Mouse (Mus musculus) liver, postnatal 0 days (tissue): ENCODE results near the gene Fam163a. TPM values are rescaled to one million over a fixed set of nuclear protein-coding genes. Genes with fewer than 3 reads are reported as not detected.

Experiments
- ATAC-seq: fragments of 200-750 bp; cut with Nextera tagmentation; 2 replicates; pipeline ENCODE4 v1.8.0; 2017; ENCODE audit warnings: mild to moderate bottlenecking, moderate library complexity
- DNase-seq: peaks from one replicate; pipeline ENCODE4 v3.0.0-alpha.2; 2016
- H3K27ac ChIP-seq: fragments of 300-500 bp; sonication (generic); 2 replicates; pipeline ENCODE4 v1.5.1; 2014; ENCODE audit warnings: antibody characterized with exemption, moderate library complexity, mild to moderate bottlenecking, low read depth
- H3K27me3 ChIP-seq: fragments of 300-500 bp; sonication (generic); 2 replicates; pipeline ENCODE4 v1.6.1; 2014; ENCODE audit warnings: low read length, control low read depth, mixed read lengths; ENCODE audit not compliant: insufficient read depth
- H3K36me3 ChIP-seq: fragments of 300-500 bp; sonication (generic); replicated peaks from 2 replicates; pipeline ENCODE4 v1.6.1; 2014; ENCODE audit warnings: mild to moderate bottlenecking, control low read depth, low read length, moderate library complexity, mixed read lengths; ENCODE audit not compliant: insufficient read depth
- H3K4me1 ChIP-seq: fragments of 300-500 bp; sonication (generic); 2 replicates; pipeline ENCODE4 v1.6.1; 2014; ENCODE audit warnings: antibody characterized with exemption, mild to moderate bottlenecking, control low read depth; ENCODE audit not compliant: insufficient read depth
- H3K4me2 ChIP-seq: fragments of 300-500 bp; sonication (generic); 2 replicates; pipeline ENCODE4 v1.6.1; 2014; ENCODE audit warnings: low read depth, mild to moderate bottlenecking, low read length, moderate library complexity, mixed read lengths
- H3K4me3 ChIP-seq: fragments of 300-500 bp; sonication (generic); 2 replicates; pipeline ENCODE4 v1.5.1; 2014; ENCODE audit warnings: low read depth, low read length
- H3K9ac ChIP-seq: fragments of 300-500 bp; sonication (generic); replicated peaks from 2 replicates; pipeline ENCODE4 v1.6.1; 2014; ENCODE audit warnings: mild to moderate bottlenecking, moderate library complexity
- H3K9me3 ChIP-seq: fragments of 300-500 bp; sonication (generic); 2 replicates; pipeline ENCODE4 v1.6.1; 2016; ENCODE audit warnings: mild to moderate bottlenecking, control low read depth, low read length, mixed read lengths
- CTCF ChIP-seq: sonication (generic); IDR thresholded peaks from 2 replicates; pipeline ENCODE4 v1.5.1; 2016; ENCODE audit warnings: antibody characterized with exemption, low read depth
- EP300 ChIP-seq: IDR thresholded peaks from 2 replicates; pipeline ENCODE4 v1.6.1; 2016; ENCODE audit warnings: antibody characterized with exemption, low read depth, mild to moderate bottlenecking
- WGBS: fragments of 180-500 bp; shearing (Covaris S2); extraction: QIAGEN DNeasy Blood & Tissue Kit; methylation state at CpG from one replicate; pipeline ENCODE4 v1.1.7; 2014; ENCODE audit not compliant: insufficient replicate concordance; 5-methylcytosine and 5-hydroxymethylcytosine counted together
- polyA plus RNA-seq: library from polyadenylated mRNA; unstranded; fragments of >200 nt; fragmentation: Nextera tagmentation; extraction: Ambion mirVana; gene quantifications from 2 replicates; pipeline ENCODE4 v1.2.1, GENCODE M21; 2015

Fam163a gene
- polyA plus RNA-seq, 1 experiment from 2014 or later, result 0.07 TPM

GRCm38 (mm10) chr1:156035269-156035929, 169.4 kb downstream of the Fam163a start, which contains the start of gene Tor1aip2:
Gene Tor1aip2, plus strand, starts transcription at chr1:156035403.
- peak; percentile 73 for ATAC-seq
- peak; percentile 90 for DNase-seq
- Histone ChIP-seq H3K36me3 (peaks cover 37% of the 10 kb centered on the region), H3K9me3 (no peaks in the 10 kb centered on the region), H3K4me1 (peaks cover 12% of the 10 kb centered on the region), H3K27ac (peak within 1 kb of the TSS; percentile 100), H3K9ac (peak within 1 kb of the TSS; percentile 95), H3K4me2 (peak within 1 kb of the TSS; percentile 83), H3K27me3 (no peaks in the 10 kb centered on the region), H3K4me3 (peak within 1 kb of the TSS; percentile 76)
- under 1% methylated on average over 51 of the region's 59 CpGs for WGBS
- TF ChIP-seq EP300 (no peak), CTCF (no peak)

GRCm38 (mm10) chr1:156034661-156035060, 170.2 kb downstream of the Fam163a start:
- Histone ChIP-seq H3K9me3 (no peaks in the 10 kb centered on the region), H3K4me3 (peak overlapping the region; percentile 76), H3K27ac (peak overlapping the region; percentile 100), H3K4me2 (peak overlapping the region; percentile 83), H3K36me3 (peaks cover 43% of the 10 kb centered on the region), H3K27me3 (no peaks in the 10 kb centered on the region), H3K9ac (peak overlapping the region; percentile 95), H3K4me1 (peaks cover 7% of the 10 kb centered on the region; the same call in 1 of the 2 replicates)
- ATAC-seq, result no peak
- WGBS, result 29% methylated on average over 1 of the region's 1 CpGs
- no peak for DNase-seq
- TF ChIP-seq EP300 (no peak), CTCF (no peak)

- Histone ChIP-seq H3K9ac (no peak overlapping the region), H3K36me3 (peaks cover 50% of the 10 kb centered on the region), H3K4me1 (peaks cover 7% of the 10 kb centered on the region; the same call in 1 of the 2 replicates), H3K27ac (no peak overlapping the region), H3K4me3 (peak overlapping the region; percentile 76), H3K27me3 (no peaks in the 10 kb centered on the region), H3K4me2 (peak overlapping the region; percentile 83), H3K9me3 (no peaks in the 10 kb centered on the region)
- WGBS, result 96% methylated on average over 7 of the region's 7 CpGs
- TF ChIP-seq EP300 (no peak), CTCF (no peak)
- DNase-seq (no peak), ATAC-seq (no peak)
Observed at GRCm38 (mm10) chr1:156033921-156034320, 170.9 kb downstream of the Fam163a start.

GRCm38 (mm10) chr1:156028340-156028975, 176.4 kb downstream of the Fam163a start:
- TF ChIP-seq CTCF, result no peak
- 68% methylated on average over 4 of the region's 4 CpGs for WGBS

GRCm38 (mm10) chr1:156027849-156028248, 177.0 kb downstream of the Fam163a start:
- 0 out of 2 replicates have a peak overlapping the region, but pooled peaks have one; percentile 14 for H3K27ac ChIP-seq
- H3K9me3 ChIP-seq, result no peaks in the 10 kb centered on the region
- 0 out of 2 replicates have a peak, but pooled peaks cover 3% of the 10 kb centered on the region for H3K4me1 ChIP-seq
- no peak for TF ChIP-seq EP300
- TF ChIP-seq CTCF, result no peak
- H3K9ac ChIP-seq, result no peak overlapping the region
- no peak for ATAC-seq
- no peak overlapping the region for H3K4me3 ChIP-seq
- H3K36me3 ChIP-seq, result peaks cover 75% of the 10 kb centered on the region
- no peak for DNase-seq
- H3K4me2 ChIP-seq, result no peak overlapping the region
- H3K27me3 ChIP-seq, result no peaks in the 10 kb centered on the region
- 87% methylated on average over 3 of the region's 3 CpGs for WGBS

More at GRCm38 (mm10) chr1:156028340-156028975, 176.4 kb downstream of the Fam163a start:
- Histone ChIP-seq H3K4me2 (no peak overlapping the region), H3K9me3 (no peaks in the 10 kb centered on the region), H3K9ac (no peak overlapping the region), H3K36me3 (peaks cover 79% of the 10 kb centered on the region), H3K27me3 (no peaks in the 10 kb centered on the region), H3K4me3 (no peak overlapping the region), H3K27ac (0 out of 2 replicates have a peak overlapping the region, but pooled peaks have one; percentile 18), H3K4me1 (0 out of 2 replicates have a peak, but pooled peaks cover 4% of the 10 kb centered on the region)
- DNase-seq, result no peak
- ATAC-seq, result no peak

Other genes starting within 250 kb of the Fam163a start
- 4.6 and 5.7 TPM in 2 replicates for gene Cep350, start 231.8 kb downstream of the Fam163a start, polyA plus RNA-seq
- 43.7 and 45.3 TPM in 2 replicates for gene Tor1aip2, start 169.6 kb downstream of the Fam163a start, polyA plus RNA-seq
- gene Tor1aip1, start 168.5 kb downstream of the Fam163a start, polyA plus RNA-seq, result 29.1 and 29.2 TPM in 2 replicates
- gene Tdrd5, start 98.6 kb upstream of the Fam163a start, polyA plus RNA-seq, result not detected in 2 replicates
- not detected in 2 replicates for gene Nphs2, start 105.7 kb upstream of the Fam163a start, polyA plus RNA-seq
- gene Gm2000, start 161.0 kb upstream of the Fam163a start, polyA plus RNA-seq, result 427 and 452 TPM in 2 replicates
- not detected in 2 replicates for gene Axdnd1, start 216.1 kb upstream of the Fam163a start, polyA plus RNA-seq